Mouse (Mus musculus) ES-E14 (cell line): ENCODE results near the gene Sim2. TPM values are rescaled to one million over a fixed set of nuclear protein-coding genes. Genes with fewer than 3 reads are reported as not detected.
A peak's percentile ranks its signal among the peaks of the same experiment; 100 is the strongest.

Experiments used
- DNase-seq: peaks from one replicate; pipeline ENCODE4 v3.0.0-alpha.2; 2013; ENCODE audit warnings: low read depth, low spot score
- H3K27ac ChIP-seq: 2 replicates; pipeline ENCODE4 v1.5.1; 2012; ENCODE audit warnings: low read depth, mild to moderate bottlenecking, low read length, moderate library complexity, mixed read lengths; ENCODE audit not compliant: poor library complexity, insufficient read depth, severe bottlenecking
- H3K36me3 ChIP-seq: 2 replicates; pipeline ENCODE4 v1.6.1; 2012; ENCODE audit warnings: mild to moderate bottlenecking, low read length, moderate library complexity, mixed read lengths; ENCODE audit not compliant: control insufficient read depth, poor library complexity, insufficient read depth, severe bottlenecking
- H3K4me1 ChIP-seq, 2 experiments: fragments of 150-350 bp in 1 of 2; sonication (generic) in 1 of 2; 2 replicates each; pipeline ENCODE4 v1.6.1; 2012; ENCODE audit warnings: low read length in 2 of 2, mild to moderate bottlenecking in 1 of 2, mixed read lengths in 1 of 2; ENCODE audit not compliant: control insufficient read depth in 2 of 2, insufficient read depth in 2 of 2, poor library complexity in 1 of 2
- H3K4me3 ChIP-seq, 2 experiments: fragments of 150-350 bp in 1 of 2; sonication (generic) in 1 of 2; 2 replicates each; pipeline ENCODE4 v1.5.1; 2012; ENCODE audit warnings: low read length in 2 of 2, low read depth in 1 of 2, mild to moderate bottlenecking in 1 of 2, mixed read lengths in 1 of 2; ENCODE audit not compliant: insufficient read depth in 1 of 2, poor library complexity in 1 of 2, severe bottlenecking in 1 of 2
- H3K9ac ChIP-seq: 2 replicates; pipeline ENCODE4 v1.6.1; 2012; ENCODE audit warnings: low read depth, mild to moderate bottlenecking, low read length, mixed read lengths; ENCODE audit not compliant: poor library complexity, insufficient read depth, severe bottlenecking
- H3K9me3 ChIP-seq: fragments of 150-350 bp; sonication (generic); 2 replicates; pipeline ENCODE4 v1.6.1; 2012; ENCODE audit warnings: low read depth, mild to moderate bottlenecking, low read length; ENCODE audit not compliant: control insufficient read depth, insufficient read depth
- CHD2 ChIP-seq: IDR thresholded peaks from 2 replicates; pipeline ENCODE4 v1.6.1; 2014; ENCODE audit warnings: mild to moderate bottlenecking, low read depth, low read length, inconsistent platforms
- HCFC1 ChIP-seq: IDR thresholded peaks from 2 replicates; pipeline ENCODE4 v1.6.1; 2012; ENCODE audit warnings: low read length, inconsistent platforms, borderline replicate concordance; ENCODE audit not compliant: insufficient read depth
- MAFK ChIP-seq: IDR thresholded peaks from 2 replicates; pipeline ENCODE4 v1.6.1; 2014; ENCODE audit warnings: mild to moderate bottlenecking, low read depth, low read length, inconsistent platforms; ENCODE audit not compliant: insufficient read depth
- ZC3H11A ChIP-seq: IDR thresholded peaks from 2 replicates; pipeline ENCODE4 v1.6.1; 2012; ENCODE audit warnings: low read depth, mild to moderate bottlenecking, inconsistent platforms, low read length, borderline replicate concordance
- ZNF384 ChIP-seq: IDR thresholded peaks from 2 replicates; pipeline ENCODE4 v1.6.1; 2012; ENCODE audit warnings: low read depth, low read length, inconsistent platforms
- in situ Hi-C, 2 experiments: fragments of 600-800 bp; cut with MboI; formaldehyde crosslinking; loops; one replicate each; pipeline ENCODE4 v1.15.1; 2025; ENCODE audit warnings: low sequenced_read_pairs in 2 of 2, inconsistent platforms in 1 of 2; ENCODE audit not compliant: unreplicated experiment in 2 of 2
- total RNA-seq: library from RNA; depleted of rRNA; stranded (reverse); fragments of 300-350 nt; gene quantifications from 2 replicates; pipeline ENCODE4 v1.2.3, GENCODE M21; 2012

Gene Sim2
- total RNA-seq, 1 experiment, result 0.13 TPM

DNA sequence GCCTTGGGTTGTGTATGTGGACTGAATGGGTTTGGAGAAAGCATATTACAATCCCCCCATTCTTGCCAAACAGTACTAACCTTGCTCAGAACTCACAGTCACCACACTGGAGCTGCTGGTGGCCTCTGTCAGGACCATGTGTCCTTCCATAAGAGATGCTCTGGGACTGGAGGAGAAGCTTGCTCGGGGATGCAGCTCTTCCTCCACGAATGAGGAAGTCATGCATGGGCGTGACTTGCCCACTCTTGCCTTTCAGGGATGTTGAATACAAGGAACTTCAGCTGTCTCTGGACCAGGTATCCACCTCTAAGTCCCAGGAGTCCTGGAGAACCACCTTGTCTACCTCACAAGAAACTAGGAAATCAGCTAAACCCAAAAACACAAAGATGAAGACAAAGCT is 37.6 kb downstream of the Sim2 start:
- no peak for TF ChIP-seq CHD2
- TF ChIP-seq ZNF384, result no peak
- no peak for TF ChIP-seq MAFK
- no peak for TF ChIP-seq HCFC1
- TF ChIP-seq ZC3H11A, result no peak
- DNase-seq, result no peak
- Histone ChIP-seq H3K36me3 (no peaks in the 10 kb centered on the region), H3K27ac (no peak overlapping the region), H3K9ac (no peak overlapping the region), H3K9me3 (no peaks in the 10 kb centered on the region), H3K4me3 (no peak overlapping the region), H3K4me1 (no peaks in the 10 kb centered on the region; a peak in 1 of 4 replicates)
- in situ Hi-C loops, result no loop called here

DNA sequence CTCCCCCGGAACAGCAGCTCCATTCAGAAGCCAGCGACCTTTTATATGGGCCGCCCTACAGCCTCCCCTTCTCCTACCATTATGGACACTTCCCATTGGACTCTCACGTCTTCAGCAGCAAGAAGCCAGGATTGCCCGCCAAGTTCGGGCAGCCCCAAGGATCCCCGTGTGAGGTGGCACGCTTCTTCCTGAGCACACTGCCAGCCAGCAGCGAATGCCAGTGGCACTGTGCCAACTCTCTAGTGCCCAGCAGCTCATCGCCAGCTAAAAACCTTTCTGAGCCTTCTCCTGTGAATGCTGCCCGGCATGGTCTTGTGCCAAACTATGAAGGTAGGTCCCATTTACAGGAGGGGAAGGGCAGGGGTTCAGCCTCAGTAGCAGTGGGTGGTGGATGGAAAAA is 38.5 kb downstream of the Sim2 start:
- H3K27ac ChIP-seq, result no peak overlapping the region
- no peak overlapping the region for H3K9ac ChIP-seq
- H3K4me1 ChIP-seq, result no peaks in the 10 kb centered on the region; a peak in 1 of 4 replicates
- no peaks in the 10 kb centered on the region for H3K36me3 ChIP-seq
- TF ChIP-seq HCFC1, result no peak
- TF ChIP-seq CHD2, result no peak
- TF ChIP-seq MAFK, result no peak
- no peak for TF ChIP-seq ZNF384
- no peak for TF ChIP-seq ZC3H11A
- in situ Hi-C loops, result no loop called here
- no peaks in the 10 kb centered on the region for H3K9me3 ChIP-seq
- no peak for DNase-seq
- H3K4me3 ChIP-seq, result peak overlapping the region; percentile 10 to 25; a peak in 1 of 4 replicates

DNA sequence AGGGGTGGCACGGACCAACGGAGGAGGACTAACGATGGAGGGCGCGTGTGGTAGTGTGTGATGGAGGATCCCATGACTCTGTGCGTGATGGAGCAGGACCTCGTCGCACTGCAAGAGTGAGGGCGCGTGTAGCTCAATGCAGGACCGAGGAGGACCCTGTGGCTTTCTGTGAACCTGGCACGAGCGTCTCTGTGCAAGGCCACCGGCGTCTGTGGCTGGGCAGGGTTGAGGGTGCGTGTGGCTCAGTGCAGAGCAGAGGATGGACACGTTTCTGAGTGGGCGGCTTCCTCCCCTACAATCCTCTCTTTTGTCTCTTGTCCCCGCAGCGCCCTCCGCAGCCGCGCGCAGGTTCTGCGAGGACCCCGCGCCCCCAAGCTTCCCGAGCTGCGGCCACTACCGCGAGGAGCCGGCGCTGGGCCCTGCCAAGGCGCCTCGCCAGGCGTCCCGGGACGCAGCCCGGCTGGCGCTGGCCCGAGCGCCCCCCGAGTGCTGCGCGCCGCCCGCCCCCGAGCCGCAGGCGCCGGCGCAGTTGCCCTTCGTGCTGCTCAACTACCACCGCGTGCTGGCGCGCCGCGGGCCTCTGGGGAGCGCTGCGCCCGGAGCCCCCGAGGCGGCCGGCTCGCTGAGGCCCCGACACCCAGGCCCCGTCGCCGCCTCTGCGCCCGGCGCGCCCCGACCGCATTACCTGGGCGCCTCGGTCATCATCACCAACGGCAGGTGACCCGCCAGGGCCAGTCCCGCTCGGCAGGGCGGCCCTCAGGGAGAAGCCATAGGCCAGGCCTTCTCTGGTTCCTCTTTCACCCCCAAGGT is 40.6 kb downstream of the Sim2 start:
- no peak for DNase-seq
- peak overlapping the region; percentile 64 to 70 for H3K4me3 ChIP-seq
- H3K27ac ChIP-seq, result no peak overlapping the region
- peak overlapping the region; percentile 44 for H3K9ac ChIP-seq
- in situ Hi-C loops, result no loop called here
- H3K9me3 ChIP-seq, result no peaks in the 10 kb centered on the region
- H3K36me3 ChIP-seq, result no peaks in the 10 kb centered on the region
- TF ChIP-seq HCFC1, result no peak
- TF ChIP-seq MAFK, result no peak
- TF ChIP-seq ZC3H11A, result no peak
- TF ChIP-seq ZNF384, result no peak
- TF ChIP-seq CHD2, result no peak
- H3K4me1 ChIP-seq, result no peaks in the 10 kb centered on the region; a peak in 1 of 4 replicates

DNA sequence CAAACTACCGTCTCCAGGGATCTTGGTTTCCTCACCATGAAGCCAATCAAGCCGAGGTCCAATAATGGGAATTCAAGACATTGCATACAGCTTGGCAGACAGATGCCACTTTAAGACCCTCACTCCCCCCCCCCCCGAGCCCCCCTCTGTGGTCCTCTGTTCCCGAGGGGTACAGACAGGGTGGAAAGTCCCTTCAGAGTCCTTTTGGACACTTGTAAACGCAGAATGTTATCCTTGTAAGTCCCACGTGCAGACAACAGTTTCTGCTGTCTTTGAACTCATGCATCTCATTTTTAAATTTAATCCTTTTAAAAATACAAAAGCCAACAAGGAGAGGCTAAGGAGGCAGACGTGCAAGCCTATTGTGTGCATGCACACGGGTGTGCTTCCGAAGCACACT is 41.5 kb downstream of the Sim2 start:
- Histone ChIP-seq H3K4me1 (no peaks in the 10 kb centered on the region; a peak in 1 of 4 replicates), H3K27ac (no peak overlapping the region)

More for the DNA sequence above, 41.5 kb downstream of the Sim2 start:
- H3K9ac ChIP-seq, result no peak overlapping the region
- no peak for DNase-seq
- H3K36me3 ChIP-seq, result no peaks in the 10 kb centered on the region
- TF ChIP-seq HCFC1, result no peak
- TF ChIP-seq CHD2, result no peak
- no peak for TF ChIP-seq ZC3H11A
- TF ChIP-seq ZNF384, result no peak
- TF ChIP-seq MAFK, result no peak
- H3K9me3 ChIP-seq, result no peaks in the 10 kb centered on the region
- in situ Hi-C loops, result no loop called here
- no peak overlapping the region for H3K4me3 ChIP-seq
